Mouse (Mus musculus) Patski (cell line): ENCODE measurements around the gene Lsm14b. TPM values are rescaled to one million over a fixed set of nuclear protein-coding genes. Genes with fewer than 3 reads are reported as not detected.
A peak's percentile ranks its signal among the peaks of the same experiment; 100 is the strongest.

ENCODE experiments used
- ATAC-seq: fragments of 100-300 bp; one replicate; pipeline ENCODE4 v1.8.0; 2021
- CTCF ChIA-PET: fragments of 350-600 bp; sonication (Branson Sonifier 250); formaldehyde crosslinking; loops from one replicate; lab custom pipeline; 2022; ENCODE audit warnings: inconsistent platforms; lab: Charles Lee
- POLR2A ChIA-PET: fragments of 350-600 bp; sonication (Branson Sonifier 250); formaldehyde crosslinking; loops from one replicate; lab custom pipeline; 2022; ENCODE audit warnings: antibody characterized with exemption, inconsistent platforms; lab: Charles Lee
- DNase-seq: peaks from one replicate; pipeline ENCODE4 v3.0.0-alpha.2; 2011; ENCODE audit warnings: low read depth, low spot score
- H3K27me3 ChIP-seq: fragments of 371-371 bp; one replicate; pipeline ENCODE4 v1.5.1; 2021
- CTCF ChIP-seq: fragments of 100-300 bp; IDR thresholded peaks from one replicate; pipeline ENCODE4 v1.5.1; 2021
- in situ Hi-C: fragments of 300-500 bp; cut with MboI; formaldehyde crosslinking; loops from 3 replicates; pipeline ENCODE4 v1.11.1; 2018; ENCODE audit warnings: low pct_unique_long_range_greater_than_20kb, mixed read lengths
- polyA plus RNA-seq: library from polyadenylated mRNA; unstranded; gene quantifications from one replicate; pipeline ENCODE4 v1.2.3, GENCODE M21; 2021

Gene Lsm14b
- polyA plus RNA-seq, 1 experiment from 2014 or later = 51.1 TPM

GRCm38 (mm10) chr2:180031270-180031669 is 6.5 kb downstream of the Lsm14b start:
- DNase-seq = no peak
- ChIA-PET POLR2A (interaction anchor here (1.4 kb wide), 1 partner anchor 54 kb away, joined by 8 read pairs; the partner anchor contains the start of gene Taf4), CTCF (no interaction called here)
- H3K27me3 ChIP-seq = no peaks in the 10 kb centered on the region
- TF ChIP-seq CTCF = no peak
- in situ Hi-C loops = loop anchor here (10.0 kb wide), 1 partner anchor 1776 kb away; no protein-coding TSS in a partner anchor
- ATAC-seq = no peak

GRCm38 (mm10) chr2:180032925-180033324 is 8.1 kb downstream of the Lsm14b start:
- ChIA-PET POLR2A (interaction anchor here (1.3 to 1.4 kb wide), 2 partner anchors 9 to 119 kb away, joined by 4 to 5 read pairs; partner anchors contain the start of genes Psma7 and Ss18l1), CTCF (interaction anchor here (0.8 to 2.0 kb wide), 4 partner anchors 9 to 18 kb away, joined by 3 to 9 read pairs (median 4); partner anchors contain the start of genes Psma7 and Ss18l1)
- in situ Hi-C loops = loop anchor here (10.0 kb wide), 1 partner anchor 1778 kb away; no protein-coding TSS in a partner anchor
- DNase-seq (peak; percentile 69), ATAC-seq (peak; percentile 78)
- no peak for TF ChIP-seq CTCF
- H3K27me3 ChIP-seq = no peaks in the 10 kb centered on the region

- no peaks in the 10 kb centered on the region for H3K27me3 ChIP-seq
- ChIA-PET CTCF (no interaction called here), POLR2A (no interaction called here)
- in situ Hi-C loops = loop anchor here (10.0 kb wide), 1 partner anchor 1779 kb away; no protein-coding TSS in a partner anchor
- TF ChIP-seq CTCF = no peak
- ATAC-seq (peak; percentile 33), DNase-seq (no peak)
These were observed 9.2 kb downstream of the Lsm14b start for GRCm38 (mm10) chr2:180033956-180034355.

- ATAC-seq (no peak), DNase-seq (no peak)
- no peaks in the 10 kb centered on the region for H3K27me3 ChIP-seq
- ChIA-PET POLR2A (interaction anchor here (1.1 kb wide), 1 partner anchor 9 kb away, joined by 5 read pairs; no protein-coding TSS in a partner anchor), CTCF (no interaction called here)
- no peak for TF ChIP-seq CTCF
- in situ Hi-C loops = loop anchor here (10.0 kb wide), 1 partner anchor 1780 kb away; no protein-coding TSS in a partner anchor
These were observed 10.0 kb downstream of the Lsm14b start for GRCm38 (mm10) chr2:180034753-180035152.

- POLR2A ChIA-PET = interaction anchor here (1.1 kb wide), 1 partner anchor 12 kb away, joined by 3 read pairs; no protein-coding TSS in a partner anchor
- in situ Hi-C loops = loop anchor here (5.0 kb wide), 1 partner anchor 63 kb away; the partner anchor contains the start of gene Taf4
- TF ChIP-seq CTCF = no peak
- no peaks in the 10 kb centered on the region for H3K27me3 ChIP-seq
- no peak for DNase-seq
- CTCF ChIA-PET = interaction anchor here (2.8 kb wide), 1 partner anchor 14 kb away, joined by 8 read pairs; no protein-coding TSS in a partner anchor
- no peak for ATAC-seq
These were observed 15.6 kb downstream of the Lsm14b start for GRCm38 (mm10) chr2:180040406-180040805.

GRCm38 (mm10) chr2:180041577-180042255 is 16.9 kb downstream of the Lsm14b start:
- no peak for TF ChIP-seq CTCF
- DNase-seq (no peak), ATAC-seq (peak; percentile 27)
- POLR2A ChIA-PET = interaction anchor here (0.6 to 2.1 kb wide), 5 partner anchors 9 to 1802 kb away, joined by 3 to 6 read pairs (median 5); partner anchors contain the start of genes Lsm14b and Taf4
- no peaks in the 10 kb centered on the region for H3K27me3 ChIP-seq
- in situ Hi-C loops = loop anchor here (5.0 kb wide), 1 partner anchor 64 kb away; the partner anchor contains the start of gene Taf4
- CTCF ChIA-PET = interaction anchor here (1.1 to 2.8 kb wide), 3 partner anchors 9 to 63 kb away, joined by 3 to 8 read pairs (median 4); no protein-coding TSS in a partner anchor

GRCm38 (mm10) chr2:180042256-180042857 is 17.6 kb downstream of the Lsm14b start, which contains the start of the genes Psma7 and Ss18l1:
Gene Psma7 (minus strand): TSS chr2:180042433.
Gene Ss18l1 (plus strand): TSS chr2:180042509.
- TF ChIP-seq CTCF = no peak
- ChIA-PET CTCF (interaction anchor here (1.1 to 4.1 kb wide), 3 partner anchors 9 to 123 kb away, joined by 3 to 26 read pairs (median 4); no protein-coding TSS in a partner anchor), POLR2A (interaction anchor here (0.6 to 2.1 kb wide), 6 partner anchors 10 to 1801 kb away, joined by 3 to 6 read pairs (median 4); partner anchors contain the start of genes Lsm14b and Taf4)
- DNase-seq (no peak), ATAC-seq (peak; percentile 87)
- in situ Hi-C loops = loop anchor here (5.0 kb wide), 1 partner anchor 65 kb away; the partner anchor contains the start of gene Taf4
- H3K27me3 ChIP-seq = no peaks in the 10 kb centered on the region

GRCm38 (mm10) chr2:180042858-180043515 is 18.2 kb downstream of the Lsm14b start:
- TF ChIP-seq CTCF = no peak
- ChIA-PET CTCF (interaction anchor here (0.7 to 4.1 kb wide), 6 partner anchors 10 to 129 kb away, joined by 3 to 26 read pairs (median 3); no protein-coding TSS in a partner anchor), POLR2A (interaction anchor here (0.6 to 2.1 kb wide), 4 partner anchors 16 to 63 kb away, joined by 3 to 5 read pairs (median 3); partner anchors contain the start of gene Lsm14b)
- no peaks in the 10 kb centered on the region for H3K27me3 ChIP-seq
- ATAC-seq (peak; percentile 37), DNase-seq (no peak)
- in situ Hi-C loops = loop anchor here (5.0 kb wide), 1 partner anchor 66 kb away; the partner anchor contains the start of gene Taf4

GRCm38 (mm10) chr2:180045283-180045682 is 20.5 kb downstream of the Lsm14b start:
- in situ Hi-C loops = loop anchor here (5.0 kb wide), 1 partner anchor 128 kb away; no protein-coding TSS in a partner anchor
- CTCF ChIA-PET = interaction anchor here (0.5 to 4.1 kb wide), 7 partner anchors 9 to 131 kb away, joined by 3 to 26 read pairs (median 4); no protein-coding TSS in a partner anchor
- no peak for TF ChIP-seq CTCF
- no peak for ATAC-seq
- no peak for DNase-seq
- H3K27me3 ChIP-seq = no peaks in the 10 kb centered on the region
- POLR2A ChIA-PET = interaction anchor here (0.7 kb wide), 1 partner anchor 187 kb away, joined by 5 read pairs; no protein-coding TSS in a partner anchor
